Mouse (Mus musculus): ENCODE results near the gene Kif2a. TPM values are rescaled to one million over a fixed set of nuclear protein-coding genes. Genes with fewer than 3 reads are reported as not detected.
"Not testable (repeated sequence)": the region's sequence is repeated elsewhere in the genome, so short reads cannot be mapped to it uniquely, and the experiment has no call there.

The Kif2a gene
- polyA plus RNA-seq, 1 experiment from 2014 or later = 31.6 TPM

- Histone ChIP-seq H3K27ac (ENCODE audit: low read depth, low read length) (no peak overlapping the region), H3K9ac (ENCODE audit: low read length) (no peak overlapping the region), H3K9me3 (replicated peaks; ENCODE audit: control insufficient read depth, low read length) (no peaks in the 10 kb centered on the region), H3K36me3 (ENCODE audit: control insufficient read depth, insufficient read depth, low read length) (no peaks in the 10 kb centered on the region), H3K4me2 (ENCODE audit: low read length) (no peak overlapping the region), H3K4me3 (ENCODE audit: low read depth, low read length) (no peak overlapping the region), H3K4me1 (ENCODE audit: control insufficient read depth, insufficient read depth, low read length) (no peaks in the 10 kb centered on the region), H3K27me3 (replicated peaks; ENCODE audit: control insufficient read depth, insufficient read depth, low read length) (no peaks in the 10 kb centered on the region)
- DNase-seq (ENCODE audit: low spot score) (no peak), ATAC-seq (no peak)
- 92% methylated on average over 5 of the region's 5 CpGs for WGBS
These were observed 23.3 kb downstream of the Kif2a start for GRCm38 (mm10) chr13:106998671-106999070.

- H3K27me3 ChIP-seq (replicated peaks; ENCODE audit: control insufficient read depth, insufficient read depth, low read length) = no peaks in the 10 kb centered on the region
- WGBS = 91% methylated on average over 2 of the region's 2 CpGs
- H3K36me3 ChIP-seq (ENCODE audit: control insufficient read depth, insufficient read depth, low read length) = peaks cover 5% of the 10 kb centered on the region; the same call in 1 of the 2 replicates
- no peak overlapping the region for H3K27ac ChIP-seq (ENCODE audit: low read depth, low read length)
- H3K9me3 ChIP-seq (replicated peaks; ENCODE audit: control insufficient read depth, low read length) = no peaks in the 10 kb centered on the region
- H3K4me2 ChIP-seq (ENCODE audit: low read length) = no peak overlapping the region
- ATAC-seq (no peak), DNase-seq (ENCODE audit: low spot score) (no peak)
- no peak overlapping the region for H3K9ac ChIP-seq (ENCODE audit: low read length)
- H3K4me1 ChIP-seq (ENCODE audit: control insufficient read depth, insufficient read depth, low read length) = no peaks in the 10 kb centered on the region
- no peak overlapping the region for H3K4me3 ChIP-seq (ENCODE audit: low read depth, low read length)
These were observed 23.9 kb downstream of the Kif2a start for GRCm38 (mm10) chr13:106998026-106998425.

- H3K4me1 ChIP-seq (ENCODE audit: control insufficient read depth, insufficient read depth, low read length); H3K9ac ChIP-seq (ENCODE audit: low read length); H3K27me3 ChIP-seq (replicated peaks; ENCODE audit: control insufficient read depth, insufficient read depth, low read length); ATAC-seq; H3K27ac ChIP-seq (ENCODE audit: low read depth, low read length); H3K4me2 ChIP-seq (ENCODE audit: low read length); H3K9me3 ChIP-seq (replicated peaks; ENCODE audit: control insufficient read depth, low read length); H3K4me3 ChIP-seq (ENCODE audit: low read depth, low read length); DNase-seq (ENCODE audit: low spot score); H3K36me3 ChIP-seq (ENCODE audit: control insufficient read depth, insufficient read depth, low read length): not testable (repeated sequence)
- 100% methylated on average over 4 of the region's 4 CpGs for WGBS
These were observed 24.4 kb downstream of the Kif2a start for GRCm38 (mm10) chr13:106997557-106997956.

- H3K9me3 ChIP-seq (replicated peaks; ENCODE audit: control insufficient read depth, low read length) = no peaks in the 10 kb centered on the region
- peaks cover 16% of the 10 kb centered on the region for H3K36me3 ChIP-seq (ENCODE audit: control insufficient read depth, insufficient read depth, low read length)
- no peak overlapping the region for H3K4me3 ChIP-seq (ENCODE audit: low read depth, low read length)
- H3K27me3 ChIP-seq (replicated peaks; ENCODE audit: control insufficient read depth, insufficient read depth, low read length) = no peaks in the 10 kb centered on the region
- H3K27ac ChIP-seq (ENCODE audit: low read depth, low read length) = no peak overlapping the region
- 91% methylated on average over 2 of the region's 2 CpGs for WGBS
- H3K9ac ChIP-seq (ENCODE audit: low read length) = no peak overlapping the region
- no peak for DNase-seq (ENCODE audit: low spot score)
- ATAC-seq = no peak
- H3K4me2 ChIP-seq (ENCODE audit: low read length) = no peak overlapping the region
- no peaks in the 10 kb centered on the region for H3K4me1 ChIP-seq (ENCODE audit: control insufficient read depth, insufficient read depth, low read length)
These were observed 25.0 kb downstream of the Kif2a start for GRCm38 (mm10) chr13:106996891-106997290.

DNA sequence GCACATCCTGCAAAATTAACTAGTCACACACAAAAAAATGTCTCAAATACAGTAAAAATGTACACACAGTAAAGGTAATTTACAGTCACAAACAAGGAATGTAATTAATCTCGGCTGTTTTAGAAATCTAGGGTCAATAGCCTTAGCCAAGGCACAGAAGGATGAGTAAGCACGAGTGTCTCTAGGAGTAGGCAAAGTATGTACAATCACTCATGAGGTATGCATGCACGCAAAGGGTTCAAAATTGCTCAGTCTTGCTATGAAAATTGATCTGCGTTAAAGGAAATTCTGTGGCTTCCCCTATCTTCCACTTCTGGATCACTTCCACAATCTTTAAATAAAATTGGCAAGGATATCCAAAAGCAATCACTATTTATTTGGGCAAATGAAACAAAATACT is 60.4 kb downstream of the Kif2a start:
- Histone ChIP-seq H3K36me3 (ENCODE audit: control insufficient read depth, insufficient read depth, low read length) (peaks cover 58% of the 10 kb centered on the region), H3K27ac (ENCODE audit: low read depth, low read length) (no peak overlapping the region), H3K4me1 (ENCODE audit: control insufficient read depth, insufficient read depth, low read length) (no peaks in the 10 kb centered on the region), H3K9ac (ENCODE audit: low read length) (no peak overlapping the region), H3K4me2 (ENCODE audit: low read length) (no peak overlapping the region), H3K27me3 (replicated peaks; ENCODE audit: control insufficient read depth, insufficient read depth, low read length) (no peaks in the 10 kb centered on the region), H3K9me3 (replicated peaks; ENCODE audit: control insufficient read depth, low read length) (no peaks in the 10 kb centered on the region), H3K4me3 (ENCODE audit: low read depth, low read length) (no peak overlapping the region)
- DNase-seq (ENCODE audit: low spot score) = no peak
- 95% methylated on average over 4 of the region's 4 CpGs for WGBS
- ATAC-seq = no peak

DNA sequence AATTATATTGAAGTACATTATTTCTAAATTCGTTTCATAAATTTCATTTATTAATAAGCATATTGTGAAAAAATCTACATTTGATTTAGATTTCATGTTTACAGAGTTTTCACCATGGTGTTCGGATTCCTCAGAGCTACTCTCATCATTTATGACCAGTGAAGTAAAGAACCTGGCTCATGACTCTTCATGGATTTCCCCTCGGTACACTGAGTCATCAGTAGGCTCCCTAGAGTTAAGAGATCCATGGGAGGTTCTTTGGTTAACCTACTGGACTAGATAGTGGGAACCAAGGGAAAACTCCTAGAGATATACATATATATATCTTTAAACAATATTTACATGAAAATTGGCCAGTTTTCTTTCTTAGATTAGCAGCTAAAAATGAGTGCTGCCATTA is 61.4 kb downstream of the Kif2a start:
- H3K4me1 ChIP-seq (ENCODE audit: control insufficient read depth, insufficient read depth, low read length) = no peaks in the 10 kb centered on the region
- WGBS = 90% methylated on average over 3 of the region's 3 CpGs
- DNase-seq (ENCODE audit: low spot score) (no peak), ATAC-seq (no peak)
- H3K9ac ChIP-seq (ENCODE audit: low read length) = no peak overlapping the region
- peaks cover 63% of the 10 kb centered on the region for H3K36me3 ChIP-seq (ENCODE audit: control insufficient read depth, insufficient read depth, low read length)
- H3K27ac ChIP-seq (ENCODE audit: low read depth, low read length) = no peak overlapping the region
- no peaks in the 10 kb centered on the region for H3K9me3 ChIP-seq (replicated peaks; ENCODE audit: control insufficient read depth, low read length)
- H3K4me2 ChIP-seq (ENCODE audit: low read length) = no peak overlapping the region
- H3K27me3 ChIP-seq (replicated peaks; ENCODE audit: control insufficient read depth, insufficient read depth, low read length) = no peaks in the 10 kb centered on the region
- H3K4me3 ChIP-seq (ENCODE audit: low read depth, low read length) = no peak overlapping the region

GRCm38 (mm10) chr13:106958286-106958685 is 63.6 kb downstream of the Kif2a start:
- peaks cover 67% of the 10 kb centered on the region for H3K36me3 ChIP-seq (ENCODE audit: control insufficient read depth, insufficient read depth, low read length)
- H3K27me3 ChIP-seq (replicated peaks; ENCODE audit: control insufficient read depth, insufficient read depth, low read length) = no peaks in the 10 kb centered on the region
- no peak overlapping the region for H3K27ac ChIP-seq (ENCODE audit: low read depth, low read length)
- DNase-seq (ENCODE audit: low spot score) (no peak), ATAC-seq (no peak)
- no peak overlapping the region for H3K4me3 ChIP-seq (ENCODE audit: low read depth, low read length)
- H3K4me2 ChIP-seq (ENCODE audit: low read length) = no peak overlapping the region
- no peaks in the 10 kb centered on the region for H3K9me3 ChIP-seq (replicated peaks; ENCODE audit: control insufficient read depth, low read length)
- WGBS = 93% methylated on average over 3 of the region's 3 CpGs
- no peaks in the 10 kb centered on the region for H3K4me1 ChIP-seq (ENCODE audit: control insufficient read depth, insufficient read depth, low read length)
- H3K9ac ChIP-seq (ENCODE audit: low read length) = no peak overlapping the region

- Histone ChIP-seq H3K27me3 (replicated peaks; ENCODE audit: control insufficient read depth, insufficient read depth, low read length) (no peaks in the 10 kb centered on the region), H3K36me3 (ENCODE audit: control insufficient read depth, insufficient read depth, low read length) (peaks cover 65% of the 10 kb centered on the region), H3K27ac (ENCODE audit: low read depth, low read length) (no peak overlapping the region), H3K4me3 (ENCODE audit: low read depth, low read length) (no peak overlapping the region), H3K4me1 (ENCODE audit: control insufficient read depth, insufficient read depth, low read length) (no peaks in the 10 kb centered on the region), H3K9me3 (replicated peaks; ENCODE audit: control insufficient read depth, low read length) (no peaks in the 10 kb centered on the region), H3K4me2 (ENCODE audit: low read length) (no peak overlapping the region), H3K9ac (ENCODE audit: low read length) (no peak overlapping the region)
- DNase-seq (ENCODE audit: low spot score) (no peak), ATAC-seq (no peak)
- 85% methylated on average over 4 of the region's 4 CpGs for WGBS
These were observed 64.4 kb downstream of the Kif2a start for GRCm38 (mm10) chr13:106957554-106957953.

DNA sequence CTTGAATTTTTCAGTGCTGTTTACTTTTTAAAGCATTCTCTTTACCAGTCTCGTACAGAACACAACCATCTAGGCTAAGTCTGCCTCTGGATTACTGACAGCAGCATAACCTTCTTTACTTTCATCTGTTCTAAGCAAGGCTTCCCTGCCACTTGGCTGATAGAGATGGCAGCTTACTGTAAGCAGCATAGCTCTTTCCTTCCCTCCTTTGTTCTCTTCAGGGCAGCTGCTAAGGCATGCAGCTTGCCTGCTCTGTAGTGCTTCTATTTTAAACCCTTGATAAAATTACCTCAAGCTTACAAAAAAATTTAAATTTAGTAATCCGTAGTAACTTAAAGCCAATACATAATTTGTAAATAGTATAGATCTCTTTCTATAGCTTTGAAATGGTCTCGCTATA is 67.0 kb downstream of the Kif2a start:
- no peak for DNase-seq (ENCODE audit: low spot score)
- Histone ChIP-seq H3K9me3 (replicated peaks; ENCODE audit: control insufficient read depth, low read length) (no peaks in the 10 kb centered on the region), H3K4me3 (ENCODE audit: low read depth, low read length) (no peak overlapping the region), H3K27ac (ENCODE audit: low read depth, low read length) (no peak overlapping the region), H3K27me3 (replicated peaks; ENCODE audit: control insufficient read depth, insufficient read depth, low read length) (no peaks in the 10 kb centered on the region), H3K36me3 (ENCODE audit: control insufficient read depth, insufficient read depth, low read length) (peaks cover 65% of the 10 kb centered on the region), H3K4me2 (ENCODE audit: low read length) (no peak overlapping the region), H3K4me1 (ENCODE audit: control insufficient read depth, insufficient read depth, low read length) (no peaks in the 10 kb centered on the region), H3K9ac (ENCODE audit: low read length) (no peak overlapping the region)
- 94% methylated on average over 3 of the region's 3 CpGs for WGBS
- no peak for ATAC-seq

Measured in forebrain, embryonic 14.5 days (tissue).